Mouse (Mus musculus) lung, postnatal 0 days (tissue): ENCODE measurements at regions not wholly inside any gene's neighbourhood (a gene's known extent, or its start where the extent isn't known, plus 50 kb on each side); places are given as distances from the start of the nearest gene placed in this dataset.
"Not testable (repeated sequence)": the region's sequence is repeated elsewhere in the genome, so short reads cannot be mapped to it uniquely, and the experiment has no call there.

Experiments used
- ATAC-seq: fragments of 200-750 bp; cut with Nextera tagmentation; 2 replicates; pipeline ENCODE4 v1.8.0; 2017; ENCODE audit warnings: moderate library complexity
- DNase-seq: peaks from one replicate; pipeline ENCODE4 v3.0.0-alpha.2; 2016; ENCODE audit warnings: low spot score
- H3K27ac ChIP-seq: fragments of 300-500 bp; sonication (generic); 2 replicates; pipeline ENCODE4 v1.5.1; 2014; ENCODE audit warnings: antibody characterized with exemption, mild to moderate bottlenecking, low read length, mixed read lengths
- H3K27me3 ChIP-seq: fragments of 300-500 bp; sonication (generic); replicated peaks from 2 replicates; pipeline ENCODE4 v1.6.1; 2014; ENCODE audit warnings: low read length, mixed read lengths; ENCODE audit not compliant: insufficient read depth
- H3K36me3 ChIP-seq: fragments of 300-500 bp; sonication (generic); 2 replicates; pipeline ENCODE4 v1.6.1; 2014; ENCODE audit warnings: low read length, mixed read lengths; ENCODE audit not compliant: insufficient read depth
- H3K4me1 ChIP-seq: fragments of 300-500 bp; sonication (generic); 2 replicates; pipeline ENCODE4 v1.6.1; 2014; ENCODE audit warnings: antibody characterized with exemption, low read depth, low read length, mixed read lengths; ENCODE audit not compliant: insufficient read depth
- H3K4me2 ChIP-seq: fragments of 300-500 bp; sonication (generic); replicated peaks from 2 replicates; pipeline ENCODE4 v1.6.1; 2014; ENCODE audit warnings: low read depth, mild to moderate bottlenecking, low read length, moderate library complexity, mixed read lengths
- H3K4me3 ChIP-seq: fragments of 300-500 bp; sonication (generic); 2 replicates; pipeline ENCODE4 v1.5.1; 2014; ENCODE audit warnings: low read depth, low read length
- H3K9ac ChIP-seq: fragments of 300-500 bp; sonication (generic); replicated peaks from 2 replicates; pipeline ENCODE4 v1.6.1; 2014; ENCODE audit warnings: low read depth, mild to moderate bottlenecking
- H3K9me3 ChIP-seq: fragments of 300-500 bp; sonication (generic); 2 replicates; pipeline ENCODE4 v1.6.1; 2016; ENCODE audit warnings: low read length, mixed read lengths
- CTCF ChIP-seq: IDR thresholded peaks from 2 replicates; pipeline ENCODE4 v1.5.1; 2016; ENCODE audit warnings: antibody characterized with exemption, mild to moderate bottlenecking
- EP300 ChIP-seq: IDR thresholded peaks from 2 replicates; pipeline ENCODE4 v1.6.1; 2016; ENCODE audit warnings: antibody characterized with exemption, mild to moderate bottlenecking, control low read depth
- WGBS: fragments of 180-500 bp; shearing (Covaris S2); extraction: QIAGEN DNeasy Blood & Tissue Kit; methylation state at CpG from one replicate; pipeline ENCODE4 v1.1.7; 2014; 5-methylcytosine and 5-hydroxymethylcytosine counted together

- no peak for DNase-seq
- Histone ChIP-seq H3K4me1 (no peaks in the 10 kb centered on the region), H3K9me3 (no peaks in the 10 kb centered on the region), H3K4me3 (no peak overlapping the region), H3K27me3 (no peaks in the 10 kb centered on the region), H3K36me3 (no peaks in the 10 kb centered on the region), H3K27ac (no peak overlapping the region), H3K9ac (no peak overlapping the region), H3K4me2 (no peak overlapping the region)
- WGBS, result 52% methylated on average over 1 of the region's 1 CpGs
- TF ChIP-seq CTCF, result no peak
- ATAC-seq, result no peak
Measured at GRCm38 (mm10) chr1:12092564-12093504, 678.9 kb downstream of the A830018L16Rik start.

GRCm38 (mm10) chr1:12115041-12115828 is 701.3 kb downstream of the A830018L16Rik start:
- no peaks in the 10 kb centered on the region for H3K27me3 ChIP-seq

GRCm38 (mm10) chr1:12117083-12117482 is 703.2 kb downstream of the A830018L16Rik start:
- Histone ChIP-seq H3K4me2 (no peak overlapping the region), H3K27me3 (no peaks in the 10 kb centered on the region), H3K4me3 (no peak overlapping the region), H3K9me3 (no peaks in the 10 kb centered on the region), H3K36me3 (no peaks in the 10 kb centered on the region), H3K9ac (no peak overlapping the region), H3K4me1 (no peaks in the 10 kb centered on the region), H3K27ac (no peak overlapping the region)
- ATAC-seq (no peak), DNase-seq (no peak)
- TF ChIP-seq CTCF (no peak), EP300 (no peak)
- WGBS, result 71% methylated on average over 4 of the region's 4 CpGs

More at GRCm38 (mm10) chr1:12115041-12115828, 701.3 kb downstream of the A830018L16Rik start:
- TF ChIP-seq EP300 (no peak), CTCF (no peak)
- no peak for ATAC-seq
- Histone ChIP-seq H3K4me3 (no peak overlapping the region), H3K9ac (no peak overlapping the region), H3K27ac (no peak overlapping the region), H3K36me3 (no peaks in the 10 kb centered on the region), H3K9me3 (no peaks in the 10 kb centered on the region), H3K4me2 (no peak overlapping the region), H3K4me1 (no peaks in the 10 kb centered on the region)
- DNase-seq, result no peak

GRCm38 (mm10) chr1:12120926-12121325 is 707.0 kb downstream of the A830018L16Rik start:
- Histone ChIP-seq H3K36me3 (no peaks in the 10 kb centered on the region), H3K4me2 (no peak overlapping the region), H3K9ac (no peak overlapping the region), H3K27ac (no peak overlapping the region), H3K27me3 (no peaks in the 10 kb centered on the region), H3K4me3 (no peak overlapping the region), H3K9me3 (no peaks in the 10 kb centered on the region), H3K4me1 (no peaks in the 10 kb centered on the region)
- TF ChIP-seq CTCF (no peak), EP300 (no peak)
- DNase-seq (no peak), ATAC-seq (no peak)
- 71% methylated on average over 7 of the region's 7 CpGs for WGBS

DNA sequence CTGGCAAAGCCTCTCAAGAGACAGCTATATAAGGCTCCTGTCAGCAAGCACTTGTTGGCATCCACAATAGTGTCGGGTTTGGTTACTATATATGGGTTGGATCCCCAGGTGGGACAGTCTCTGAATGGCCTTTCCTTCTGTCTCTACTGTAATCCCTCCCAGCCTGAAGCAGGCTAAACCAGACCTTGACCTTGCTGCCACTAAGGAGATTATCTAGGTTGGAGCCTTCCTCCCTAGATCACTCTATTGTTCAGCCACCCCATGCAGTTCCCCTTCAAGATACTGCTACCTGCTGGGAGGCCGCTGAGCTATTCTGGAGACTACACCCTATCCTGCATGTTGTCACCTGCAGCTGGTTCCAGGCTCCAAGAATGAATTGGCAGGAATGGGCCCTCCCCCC is 712.7 kb downstream of the A830018L16Rik start:
- H3K4me2 ChIP-seq, H3K36me3 ChIP-seq, H3K27me3 ChIP-seq, DNase-seq, H3K9ac ChIP-seq, ATAC-seq, H3K27ac ChIP-seq, H3K9me3 ChIP-seq, H3K4me3 ChIP-seq, H3K4me1 ChIP-seq: not testable (repeated sequence)
- WGBS, result 52% methylated on average over 2 of the region's 2 CpGs

GRCm38 (mm10) chr1:12170503-12170902 is 756.6 kb downstream of the A830018L16Rik start:
- TF ChIP-seq EP300 (no peak), CTCF (no peak)
- Histone ChIP-seq H3K4me2 (no peak overlapping the region), H3K27ac (no peak overlapping the region), H3K9ac (no peak overlapping the region), H3K36me3 (no peaks in the 10 kb centered on the region), H3K4me1 (no peaks in the 10 kb centered on the region), H3K9me3 (no peaks in the 10 kb centered on the region), H3K4me3 (no peak overlapping the region), H3K27me3 (no peaks in the 10 kb centered on the region)
- WGBS, result 82% methylated on average over 10 of the region's 10 CpGs
- DNase-seq (no peak), ATAC-seq (no peak)
